Mouse (Mus musculus) C2C12 (cell line): ENCODE measurements around the gene Sec24b.

Experiments used
- CEBPB ChIP-seq: IDR thresholded peaks from one replicate; pipeline ENCODE4 v1.6.1; 2011; ENCODE audit warnings: low read depth, mild to moderate bottlenecking, control low read depth, moderate library complexity
- CTCF ChIP-seq: IDR thresholded peaks from one replicate; pipeline ENCODE4 v1.5.1; 2011; ENCODE audit not compliant: control insufficient read depth, insufficient read depth, insufficient read length

DNA sequence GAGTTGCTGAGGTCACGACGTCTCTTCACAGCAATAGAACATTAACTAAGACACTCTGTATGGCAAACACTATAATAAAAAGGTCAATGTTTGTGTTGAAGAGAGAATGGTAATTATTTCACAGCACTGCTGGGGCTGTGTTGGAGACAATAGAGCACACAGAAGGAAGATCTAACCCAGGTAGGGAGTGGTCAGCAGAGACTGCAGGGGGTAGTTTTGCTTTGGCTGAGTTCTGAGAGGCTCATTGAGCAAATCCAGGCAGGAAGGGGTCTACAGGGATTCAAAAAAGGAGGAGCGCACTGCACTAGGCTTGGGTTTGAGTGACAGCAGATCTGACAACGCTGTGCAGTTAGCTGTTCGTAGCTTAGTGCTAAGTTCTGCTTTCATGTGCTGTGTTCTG is 85.0 kb downstream of the Sec24b start:
- TF ChIP-seq CEBPB (no peak), CTCF (no peak)
